Mouse (Mus musculus): ENCODE data around the gene Pax7. TPM values are rescaled to one million over a fixed set of nuclear protein-coding genes. Genes with fewer than 3 reads are reported as not detected.

Pax7 gene
- polyA plus RNA-seq, 1 experiment from 2014 or later, result not detected

GRCm38 (mm10) chr4:139743626-139744025, 89.7 kb downstream of the Pax7 start:
- Histone ChIP-seq H3K36me3 (no peaks in the 10 kb centered on the region), H3K4me3 (no peak overlapping the region), H3K4me1 (replicated peaks) (no peaks in the 10 kb centered on the region), H3K27ac (no peak overlapping the region), H3K4me2 (no peak overlapping the region), H3K9me3 (replicated peaks) (no peaks in the 10 kb centered on the region), H3K27me3 (no peaks in the 10 kb centered on the region), H3K9ac (no peak overlapping the region)
- ATAC-seq (replicated peaks; ENCODE audit: insufficient number of reproducible peaks, insufficient read depth, low FRiP score, low read depth), result no peak
- WGBS, result 34% methylated on average over 3 of the region's 3 CpGs

GRCm38 (mm10) chr4:139737035-139737434, 96.3 kb downstream of the Pax7 start:
- Histone ChIP-seq H3K27me3 (peaks cover 8% of the 10 kb centered on the region; the same call in 1 of the 2 replicates), H3K36me3 (no peaks in the 10 kb centered on the region)

GRCm38 (mm10) chr4:139727101-139727500, 106.2 kb downstream of the Pax7 start:
- Histone ChIP-seq H3K36me3 (no peaks in the 10 kb centered on the region), H3K4me2 (no peak overlapping the region), H3K27me3 (peaks cover 17% of the 10 kb centered on the region), H3K9me3 (replicated peaks) (no peaks in the 10 kb centered on the region), H3K9ac (no peak overlapping the region), H3K4me1 (replicated peaks) (no peaks in the 10 kb centered on the region), H3K27ac (no peak overlapping the region), H3K4me3 (no peak overlapping the region)
- ATAC-seq (replicated peaks; ENCODE audit: insufficient number of reproducible peaks, insufficient read depth, low FRiP score, low read depth), result no peak
- WGBS, result 52% methylated on average over 2 of the region's 2 CpGs

More at GRCm38 (mm10) chr4:139737035-139737434, 96.3 kb downstream of the Pax7 start:
- Histone ChIP-seq H3K9me3 (replicated peaks) (no peaks in the 10 kb centered on the region), H3K4me3 (no peak overlapping the region), H3K27ac (no peak overlapping the region), H3K4me2 (no peak overlapping the region), H3K4me1 (replicated peaks) (no peaks in the 10 kb centered on the region), H3K9ac (no peak overlapping the region)
- no peak for ATAC-seq (replicated peaks; ENCODE audit: insufficient number of reproducible peaks, insufficient read depth, low FRiP score, low read depth)
- WGBS, result 84% methylated on average over 9 of the region's 9 CpGs

- no peak overlapping the region for H3K9ac ChIP-seq
- H3K36me3 ChIP-seq, result no peaks in the 10 kb centered on the region
- no peak overlapping the region for H3K4me3 ChIP-seq
- WGBS, result 45% methylated on average over 15 of the region's 15 CpGs
- no peaks in the 10 kb centered on the region for H3K9me3 ChIP-seq (replicated peaks)
- ATAC-seq (replicated peaks; ENCODE audit: insufficient number of reproducible peaks, insufficient read depth, low FRiP score, low read depth), result no peak
- no peak overlapping the region for H3K27ac ChIP-seq
- H3K27me3 ChIP-seq, result peaks cover 17% of the 10 kb centered on the region
- H3K4me1 ChIP-seq (replicated peaks), result no peaks in the 10 kb centered on the region
- no peak overlapping the region for H3K4me2 ChIP-seq
Observed at GRCm38 (mm10) chr4:139725421-139725820, 107.9 kb downstream of the Pax7 start.

- no peak overlapping the region for H3K9ac ChIP-seq
- no peak for ATAC-seq (replicated peaks; ENCODE audit: insufficient number of reproducible peaks, insufficient read depth, low FRiP score, low read depth)
- no peaks in the 10 kb centered on the region for H3K4me1 ChIP-seq (replicated peaks)
- H3K27me3 ChIP-seq, result peaks cover 17% of the 10 kb centered on the region
- no peak overlapping the region for H3K4me3 ChIP-seq
- WGBS, result 46% methylated on average over 4 of the region's 4 CpGs
- no peaks in the 10 kb centered on the region for H3K9me3 ChIP-seq (replicated peaks)
- H3K36me3 ChIP-seq, result no peaks in the 10 kb centered on the region
- no peak overlapping the region for H3K27ac ChIP-seq
- H3K4me2 ChIP-seq, result no peak overlapping the region
Observed at GRCm38 (mm10) chr4:139724296-139724695, 109.0 kb downstream of the Pax7 start.

GRCm38 (mm10) chr4:139718978-139719377, 114.3 kb downstream of the Pax7 start:
- ATAC-seq (replicated peaks; ENCODE audit: insufficient number of reproducible peaks, insufficient read depth, low FRiP score, low read depth), result no peak
- no peak overlapping the region for H3K4me3 ChIP-seq
- WGBS, result 76% methylated on average over 5 of the region's 5 CpGs
- H3K9ac ChIP-seq, result no peak overlapping the region
- H3K4me2 ChIP-seq, result no peak overlapping the region
- H3K27ac ChIP-seq, result no peak overlapping the region
- H3K4me1 ChIP-seq (replicated peaks), result no peaks in the 10 kb centered on the region
- no peaks in the 10 kb centered on the region for H3K9me3 ChIP-seq (replicated peaks)
- no peaks in the 10 kb centered on the region for H3K36me3 ChIP-seq
- peaks cover 18% of the 10 kb centered on the region for H3K27me3 ChIP-seq

- H3K4me1 ChIP-seq (replicated peaks), result no peaks in the 10 kb centered on the region
- H3K9ac ChIP-seq, result no peak overlapping the region
- no peaks in the 10 kb centered on the region for H3K9me3 ChIP-seq (replicated peaks)
- no peak overlapping the region for H3K27ac ChIP-seq
- no peak overlapping the region for H3K4me3 ChIP-seq
- no peak for ATAC-seq (replicated peaks; ENCODE audit: insufficient number of reproducible peaks, insufficient read depth, low FRiP score, low read depth)
- H3K27me3 ChIP-seq, result peaks cover 20% of the 10 kb centered on the region
- no peaks in the 10 kb centered on the region for H3K36me3 ChIP-seq
- H3K4me2 ChIP-seq, result no peak overlapping the region
- 74% methylated on average over 10 of the region's 10 CpGs for WGBS
Observed at GRCm38 (mm10) chr4:139716477-139717169, 116.7 kb downstream of the Pax7 start.

GRCm38 (mm10) chr4:139715241-139715932, 117.9 kb downstream of the Pax7 start:
- H3K27ac ChIP-seq, result no peak overlapping the region
- ATAC-seq (replicated peaks; ENCODE audit: insufficient number of reproducible peaks, insufficient read depth, low FRiP score, low read depth), result no peak
- no peak overlapping the region for H3K9ac ChIP-seq
- 31% methylated on average over 13 of the region's 13 CpGs for WGBS
- no peak overlapping the region for H3K4me3 ChIP-seq
- peaks cover 27% of the 10 kb centered on the region for H3K27me3 ChIP-seq
- no peak overlapping the region for H3K4me2 ChIP-seq
- H3K4me1 ChIP-seq (replicated peaks), result no peaks in the 10 kb centered on the region
- H3K9me3 ChIP-seq (replicated peaks), result no peaks in the 10 kb centered on the region
- H3K36me3 ChIP-seq, result no peaks in the 10 kb centered on the region

- Histone ChIP-seq H3K27ac (no peak overlapping the region), H3K9me3 (replicated peaks) (no peaks in the 10 kb centered on the region), H3K9ac (no peak overlapping the region), H3K27me3 (peaks cover 33% of the 10 kb centered on the region), H3K4me3 (no peak overlapping the region), H3K4me2 (no peak overlapping the region), H3K36me3 (no peaks in the 10 kb centered on the region), H3K4me1 (replicated peaks) (no peaks in the 10 kb centered on the region)
- 45% methylated on average over 25 of the region's 25 CpGs for WGBS
- ATAC-seq (replicated peaks; ENCODE audit: insufficient number of reproducible peaks, insufficient read depth, low FRiP score, low read depth), result no peak
Observed at GRCm38 (mm10) chr4:139710467-139711334, 122.6 kb downstream of the Pax7 start.

GRCm38 (mm10) chr4:139705986-139706385, 127.3 kb downstream of the Pax7 start:
- H3K27ac ChIP-seq, result no peak overlapping the region
- peaks cover 17% of the 10 kb centered on the region; the same call in 1 of the 2 replicates for H3K27me3 ChIP-seq
- H3K4me3 ChIP-seq, result no peak overlapping the region
- no peaks in the 10 kb centered on the region for H3K9me3 ChIP-seq (replicated peaks)
- H3K9ac ChIP-seq, result no peak overlapping the region
- ATAC-seq (replicated peaks; ENCODE audit: insufficient number of reproducible peaks, insufficient read depth, low FRiP score, low read depth), result no peak
- no peak overlapping the region for H3K4me2 ChIP-seq
- H3K36me3 ChIP-seq, result no peaks in the 10 kb centered on the region
- 74% methylated on average over 5 of the region's 5 CpGs for whole genome bisulfite sequencing
- no peaks in the 10 kb centered on the region for H3K4me1 ChIP-seq (replicated peaks)

GRCm38 (mm10) chr4:139703468-139703867, 129.9 kb downstream of the Pax7 start:
- Histone ChIP-seq H3K4me1 (replicated peaks) (no peaks in the 10 kb centered on the region), H3K4me3 (no peak overlapping the region)

More at GRCm38 (mm10) chr4:139703468-139703867, 129.9 kb downstream of the Pax7 start:
- H3K4me2 ChIP-seq, result no peak overlapping the region
- H3K36me3 ChIP-seq, result no peaks in the 10 kb centered on the region
- no peak for ATAC-seq (replicated peaks; ENCODE audit: insufficient number of reproducible peaks, insufficient read depth, low FRiP score, low read depth)
- 77% methylated on average over 11 of the region's 11 CpGs for WGBS
- H3K9me3 ChIP-seq (replicated peaks), result no peaks in the 10 kb centered on the region
- H3K27me3 ChIP-seq, result peaks cover 26% of the 10 kb centered on the region
- no peak overlapping the region for H3K27ac ChIP-seq
- no peak overlapping the region for H3K9ac ChIP-seq

Measured in heart, embryonic 15.5 days (tissue).